Mouse (Mus musculus) small intestine, adult 2 months (tissue): ENCODE measurements around the gene 1700007K13Rik.

Experiments used
- CTCF ChIP-seq: fragments of 200-500 bp; IDR thresholded peaks from 2 replicates; pipeline ENCODE4 v1.5.1; 2012; ENCODE audit warnings: low read depth, mild to moderate bottlenecking, control low read depth, inconsistent platforms, low read length, moderate library complexity, mixed read lengths; ENCODE audit not compliant: insufficient replicate concordance, insufficient read length; ENCODE audit errors: extremely low read depth
- POLR2A ChIP-seq: fragments of 200-500 bp; IDR thresholded peaks from 2 replicates; pipeline ENCODE4 v1.6.1; 2012; ENCODE audit warnings: low read depth, mild to moderate bottlenecking, control low read depth, inconsistent platforms, low read length, moderate library complexity

GRCm38 (mm10) chr2:28415387-28416024, 50.6 kb downstream of the 1700007K13Rik start:
- TF ChIP-seq CTCF, result no peak
- no peak for TF ChIP-seq POLR2A
